Mouse (Mus musculus) neural tube, embryonic 11.5 days (tissue): ENCODE measurements at regions not wholly inside any gene's neighbourhood (a gene's known extent, or its start where the extent isn't known, plus 50 kb on each side); places are given as distances from the start of the nearest gene placed in this dataset.

Experiments used
- ATAC-seq: fragments of 200-750 bp; cut with Nextera tagmentation; 2 replicates; pipeline ENCODE4 v1.8.0; 2017; ENCODE audit warnings: moderate number of reproducible peaks, mild to moderate bottlenecking, moderate TSS enrichment, moderate library complexity; ENCODE audit not compliant: insufficient read depth, low FRiP score, low TSS enrichment
- DNase-seq: peaks from one replicate; pipeline ENCODE4 v3.0.0-alpha.2; 2015; ENCODE audit warnings: low spot score
- H3K27ac ChIP-seq: fragments of 300-500 bp; sonication (generic); 2 replicates; pipeline ENCODE4 v1.5.1; 2014; ENCODE audit warnings: low read depth, mild to moderate bottlenecking, low read length
- H3K27me3 ChIP-seq: fragments of 300-500 bp; sonication (generic); 2 replicates; pipeline ENCODE4 v1.6.1; 2014; ENCODE audit warnings: mild to moderate bottlenecking, low read length, mixed read lengths; ENCODE audit not compliant: control insufficient read depth, insufficient read depth
- H3K36me3 ChIP-seq: fragments of 300-500 bp; sonication (generic); 2 replicates; pipeline ENCODE4 v1.6.1; 2014; ENCODE audit warnings: mild to moderate bottlenecking, low read length, moderate library complexity, mixed read lengths; ENCODE audit not compliant: control insufficient read depth, insufficient read depth
- H3K4me1 ChIP-seq: fragments of 300-500 bp; sonication (generic); 2 replicates; pipeline ENCODE4 v1.6.1; 2014; ENCODE audit warnings: low read length, mixed read lengths; ENCODE audit not compliant: control insufficient read depth, insufficient read depth
- H3K4me2 ChIP-seq: fragments of 300-500 bp; sonication (generic); 2 replicates; pipeline ENCODE4 v1.6.1; 2014; ENCODE audit warnings: low read depth, mild to moderate bottlenecking, moderate library complexity
- H3K4me3 ChIP-seq: fragments of 300-500 bp; sonication (generic); 2 replicates; pipeline ENCODE4 v1.5.1; 2014; ENCODE audit warnings: low read depth, low read length
- H3K9ac ChIP-seq: fragments of 300-500 bp; sonication (generic); 2 replicates; pipeline ENCODE4 v1.6.1; 2014; ENCODE audit warnings: mild to moderate bottlenecking, low read length
- H3K9me3 ChIP-seq: fragments of 300-500 bp; sonication (generic); 2 replicates; pipeline ENCODE4 v1.6.1; 2016; ENCODE audit warnings: low read length; ENCODE audit not compliant: control insufficient read depth
- WGBS: fragments of 180-500 bp; shearing (Covaris S2); extraction: QIAGEN DNeasy Blood & Tissue Kit; methylation state at CpG from one replicate; pipeline ENCODE4 v1.1.7; 2014; 5-methylcytosine and 5-hydroxymethylcytosine counted together

DNA sequence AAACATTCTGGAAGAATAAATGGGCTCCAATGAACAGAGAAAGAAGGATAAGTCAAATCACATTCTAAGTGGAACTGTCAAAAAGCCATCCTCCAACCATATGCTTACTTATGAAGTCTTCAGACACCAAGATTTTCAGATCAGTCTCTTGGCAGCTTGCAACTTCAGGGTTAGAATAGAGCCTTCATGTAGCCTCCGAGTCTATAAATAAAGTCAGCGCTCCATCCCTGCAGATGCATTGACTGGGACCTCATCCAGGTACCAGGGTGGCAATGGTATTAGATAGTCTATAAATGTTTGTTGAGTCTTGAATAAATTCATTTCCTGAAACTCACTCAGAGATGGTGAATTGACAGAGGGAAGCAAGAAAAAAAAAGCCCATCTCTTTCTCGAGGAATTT lies 107.2 kb upstream of the Eepd1 start:
- Histone ChIP-seq H3K4me1 (no peaks in the 10 kb centered on the region), H3K4me2 (no peak overlapping the region), H3K9ac (no peak overlapping the region), H3K36me3 (no peaks in the 10 kb centered on the region), H3K27ac (no peak overlapping the region), H3K4me3 (no peak overlapping the region), H3K27me3 (no peaks in the 10 kb centered on the region), H3K9me3 (no peaks in the 10 kb centered on the region)
- no peak for DNase-seq
- 88% methylated on average over 3 of the region's 3 CpGs for WGBS
- no peak for ATAC-seq

DNA sequence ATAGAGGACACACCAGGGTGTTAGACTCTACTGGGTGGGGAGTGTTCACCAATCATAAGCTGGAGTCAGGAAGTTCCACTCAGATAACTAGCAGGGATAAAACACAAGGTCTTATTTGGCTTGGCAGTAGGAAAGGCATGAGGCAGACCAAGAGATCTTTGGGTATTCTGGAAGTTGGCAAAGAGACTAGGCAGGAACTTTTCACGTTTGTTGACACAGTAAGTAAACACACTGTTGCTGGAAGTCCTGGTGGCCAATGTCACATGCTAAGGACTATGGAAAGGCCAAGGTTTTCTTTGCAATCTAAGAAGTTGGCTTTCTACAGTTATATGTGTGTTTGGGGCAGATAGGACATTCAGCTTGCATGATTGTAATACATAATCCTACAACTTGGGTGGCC lies 105.1 kb upstream of the Eepd1 start:
- no peak for DNase-seq
- H3K9me3 ChIP-seq, result no peaks in the 10 kb centered on the region
- WGBS, result 70% methylated on average over 1 of the region's 1 CpGs

DNA sequence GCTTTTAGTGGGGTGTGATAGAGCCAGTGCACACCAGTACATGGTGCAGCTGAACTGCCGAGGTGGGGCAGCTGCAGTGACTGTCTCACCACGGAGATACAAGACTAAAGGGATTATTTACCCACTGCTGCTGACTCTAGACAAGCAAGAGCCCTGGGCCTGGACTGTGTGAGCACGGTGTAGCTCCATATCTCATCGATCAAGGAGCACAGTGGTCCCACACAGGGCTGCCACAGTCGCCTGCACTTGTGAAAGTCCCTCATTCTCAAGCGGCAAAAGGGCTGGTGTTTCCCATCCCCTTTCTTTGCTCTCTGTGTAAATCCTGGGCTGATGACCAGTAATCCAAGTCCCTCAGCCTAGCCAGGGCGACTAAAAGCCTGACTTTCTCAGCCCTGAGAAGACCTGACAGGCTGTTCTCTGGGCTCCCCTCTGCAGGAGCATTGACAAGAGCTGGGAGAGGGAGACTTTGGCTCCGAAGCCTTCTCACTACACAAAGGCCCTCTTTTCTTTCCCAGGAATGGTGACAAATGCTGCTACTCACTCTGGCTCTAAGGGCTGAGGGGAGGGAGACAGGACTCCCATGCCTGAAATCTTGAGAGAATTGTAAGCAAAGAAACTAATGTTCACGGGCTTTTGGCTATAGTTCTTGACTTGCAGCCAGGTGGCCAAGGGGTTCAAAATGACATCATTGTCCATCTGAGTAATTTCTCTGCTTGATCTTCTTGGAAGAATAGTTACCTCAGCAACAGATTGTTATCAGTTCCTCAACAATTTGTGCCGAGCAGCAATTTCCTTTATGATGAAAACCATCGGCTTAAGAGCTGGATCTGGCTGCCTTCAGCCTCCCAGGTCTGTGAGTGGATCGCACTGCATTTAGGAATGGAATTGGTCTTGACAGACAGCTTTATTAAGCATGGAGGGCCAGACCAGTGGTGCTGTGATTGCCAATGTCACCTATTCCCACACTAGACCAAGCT lies 103.3 kb upstream of the Eepd1 start:
- Histone ChIP-seq H3K4me2 (no peak overlapping the region), H3K4me3 (no peak overlapping the region), H3K27me3 (no peaks in the 10 kb centered on the region), H3K4me1 (no peaks in the 10 kb centered on the region), H3K9ac (no peak overlapping the region), H3K36me3 (no peaks in the 10 kb centered on the region), H3K27ac (no peak overlapping the region), H3K9me3 (no peaks in the 10 kb centered on the region)
- ATAC-seq (no peak), DNase-seq (no peak)
- WGBS, result 72% methylated on average over 12 of the region's 12 CpGs

More for the DNA sequence above, 105.1 kb upstream of the Eepd1 start:
- no peak for ATAC-seq
- Histone ChIP-seq H3K4me1 (no peaks in the 10 kb centered on the region), H3K27me3 (no peaks in the 10 kb centered on the region), H3K4me2 (no peak overlapping the region), H3K27ac (no peak overlapping the region), H3K4me3 (no peak overlapping the region), H3K36me3 (no peaks in the 10 kb centered on the region), H3K9ac (no peak overlapping the region)

GRCm38 (mm10) chr9:25385333-25385732 lies 96.0 kb upstream of the Eepd1 start:
- Histone ChIP-seq H3K27ac (no peak overlapping the region), H3K9me3 (no peaks in the 10 kb centered on the region), H3K4me2 (no peak overlapping the region), H3K4me1 (no peaks in the 10 kb centered on the region), H3K36me3 (no peaks in the 10 kb centered on the region), H3K4me3 (no peak overlapping the region), H3K9ac (no peak overlapping the region), H3K27me3 (no peaks in the 10 kb centered on the region)
- DNase-seq, result no peak
- no peak for ATAC-seq

- H3K36me3 ChIP-seq, result no peaks in the 10 kb centered on the region
- no peak overlapping the region for H3K4me2 ChIP-seq
- ATAC-seq (no peak), DNase-seq (no peak)
- no peaks in the 10 kb centered on the region for H3K9me3 ChIP-seq
- no peaks in the 10 kb centered on the region for H3K4me1 ChIP-seq
- H3K9ac ChIP-seq, result no peak overlapping the region
- H3K27me3 ChIP-seq, result no peaks in the 10 kb centered on the region
- 76% methylated on average over 4 of the region's 4 CpGs for WGBS
- no peak overlapping the region for H3K27ac ChIP-seq
- H3K4me3 ChIP-seq, result no peak overlapping the region
These were observed 93.3 kb upstream of the Eepd1 start for GRCm38 (mm10) chr9:25387876-25388650.

GRCm38 (mm10) chr9:25389351-25389750 lies 92.0 kb upstream of the Eepd1 start:
- Histone ChIP-seq H3K27ac (no peak overlapping the region), H3K9ac (no peak overlapping the region), H3K27me3 (no peaks in the 10 kb centered on the region), H3K4me2 (no peak overlapping the region), H3K9me3 (no peaks in the 10 kb centered on the region), H3K4me3 (no peak overlapping the region), H3K4me1 (no peaks in the 10 kb centered on the region), H3K36me3 (no peaks in the 10 kb centered on the region)
- ATAC-seq (no peak), DNase-seq (no peak)
- WGBS, result 91% methylated on average over 3 of the region's 3 CpGs

- H3K4me1 ChIP-seq, result no peaks in the 10 kb centered on the region
- no peak overlapping the region for H3K4me2 ChIP-seq
- ATAC-seq (peak; percentile 79), DNase-seq (peak; percentile 53)
- H3K27ac ChIP-seq, result no peak overlapping the region
- H3K9me3 ChIP-seq, result no peaks in the 10 kb centered on the region
- H3K36me3 ChIP-seq, result no peaks in the 10 kb centered on the region
- no peak overlapping the region for H3K9ac ChIP-seq
- WGBS, result 40% methylated on average over 9 of the region's 9 CpGs
- no peaks in the 10 kb centered on the region for H3K27me3 ChIP-seq
- H3K4me3 ChIP-seq, result no peak overlapping the region
These were observed 80.6 kb upstream of the Eepd1 start for GRCm38 (mm10) chr9:25400647-25401335.

- Histone ChIP-seq H3K27me3 (no peaks in the 10 kb centered on the region), H3K9me3 (no peaks in the 10 kb centered on the region), H3K27ac (no peak overlapping the region), H3K4me2 (no peak overlapping the region), H3K4me3 (no peak overlapping the region), H3K9ac (no peak overlapping the region), H3K36me3 (no peaks in the 10 kb centered on the region), H3K4me1 (no peaks in the 10 kb centered on the region)
- no peak for ATAC-seq
- DNase-seq, result no peak
- 88% methylated on average over 4 of the region's 4 CpGs for WGBS
These were observed 75.5 kb upstream of the Eepd1 start for GRCm38 (mm10) chr9:25405848-25406247.
